Mouse (Mus musculus) effector memory CD4-positive, alpha-beta T cell, adult 5 months (primary cell): ENCODE data around the gene Nos2. TPM values are rescaled to one million over a fixed set of nuclear protein-coding genes. Genes with fewer than 3 reads are reported as not detected.

Source experiments
- polyA plus RNA-seq: library from polyadenylated mRNA; unstranded; fragments of 100-300 nt; shearing (Covaris generic); gene quantifications from one replicate; pipeline ENCODE4 v1.2.1, GENCODE M21; 2017

The Nos2 gene
- not detected for polyA plus RNA-seq

DNA sequence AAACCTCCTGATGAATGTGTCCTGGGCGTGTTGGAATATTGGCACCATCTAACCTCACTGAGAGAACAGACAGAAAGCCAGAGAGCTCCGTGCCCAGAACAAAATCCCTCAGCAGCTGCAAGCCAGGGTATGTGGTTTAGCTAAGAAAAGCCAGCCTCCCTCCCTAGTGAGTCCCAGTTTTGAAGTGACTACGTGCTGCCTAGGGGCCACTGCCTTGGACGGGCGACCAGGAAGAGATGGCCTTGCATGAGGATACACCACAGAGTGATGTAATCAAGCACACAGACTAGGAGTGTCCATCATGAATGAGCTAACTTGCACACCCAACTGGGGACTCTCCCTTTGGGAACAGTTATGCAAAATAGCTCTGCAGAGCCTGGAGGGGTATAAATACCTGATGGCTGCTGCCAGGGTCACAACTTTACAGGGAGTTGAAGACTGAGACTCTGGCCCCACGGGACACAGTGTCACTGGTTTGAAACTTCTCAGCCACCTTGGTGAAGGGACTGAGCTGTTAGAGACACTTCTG is at the start of gene Nos2:
Gene Nos2 (plus strand): TSS at position 377 of the 529 bp plus-strand sequence.

GRCm38 (mm10) chr11:78984483-78985177 is 64.0 kb downstream of the Nos2 start, which contains the start of gene Lgals9:
Lgals9 (minus strand) TSS chr11:78984946.

Other genes starting within 250 kb of the Nos2 start
- gene Nlk, start 223.4 kb upstream of the Nos2 start, polyA plus RNA-seq, result 10.0 TPM
- gene Ccnq, start 169.1 kb upstream of the Nos2 start, polyA plus RNA-seq, result 17.2 TPM
- gene Lyrm9, start 94.2 kb upstream of the Nos2 start, polyA plus RNA-seq, result 10.4 TPM
- gene Lgals9, start 64.2 kb downstream of the Nos2 start, polyA plus RNA-seq, result 150 TPM
- gene Ksr1, start 225.6 kb downstream of the Nos2 start, polyA plus RNA-seq, result 20.6 TPM